Mouse (Mus musculus): ENCODE measurements at regions not wholly inside any gene's neighbourhood (a gene's known extent, or its start where the extent isn't known, plus 50 kb on each side); places are given as distances from the start of the nearest gene placed in this dataset.
A peak's percentile ranks its signal among the peaks of the same experiment; 100 is the strongest.
"Not testable (repeated sequence)": the region's sequence is repeated elsewhere in the genome, so short reads cannot be mapped to it uniquely, and the experiment has no call there.

- H3K27ac ChIP-seq (ENCODE audit: insufficient read depth, low read depth, low read length) = peak overlapping the region; percentile 63
- H3K4me3 ChIP-seq (ENCODE audit: insufficient read depth, low read length) = no peak overlapping the region
- TF ChIP-seq POLR2A (IDR thresholded peaks at IDR 0.05; ENCODE audit: borderline replicate concordance, low read depth, low read length) (no peak), CTCF (IDR thresholded peaks at IDR 0.05; ENCODE audit: low read depth, low read length) (no peak)
- H3K4me1 ChIP-seq (ENCODE audit: control insufficient read depth, insufficient read depth, low read length) = peaks cover 9% of the 10 kb centered on the region; the same call in 1 of the 2 replicates
Observed at GRCm38 (mm10) chr2:117475561-117475960, 132.8 kb upstream of the Rasgrp1 start.

GRCm38 (mm10) chr2:117477503-117477902, 134.7 kb upstream of the Rasgrp1 start:
- not testable (repeated sequence) for H3K4me1 ChIP-seq (ENCODE audit: control insufficient read depth, insufficient read depth, low read length); H3K27ac ChIP-seq (ENCODE audit: insufficient read depth, low read depth, low read length); H3K4me3 ChIP-seq (ENCODE audit: insufficient read depth, low read length)

DNA sequence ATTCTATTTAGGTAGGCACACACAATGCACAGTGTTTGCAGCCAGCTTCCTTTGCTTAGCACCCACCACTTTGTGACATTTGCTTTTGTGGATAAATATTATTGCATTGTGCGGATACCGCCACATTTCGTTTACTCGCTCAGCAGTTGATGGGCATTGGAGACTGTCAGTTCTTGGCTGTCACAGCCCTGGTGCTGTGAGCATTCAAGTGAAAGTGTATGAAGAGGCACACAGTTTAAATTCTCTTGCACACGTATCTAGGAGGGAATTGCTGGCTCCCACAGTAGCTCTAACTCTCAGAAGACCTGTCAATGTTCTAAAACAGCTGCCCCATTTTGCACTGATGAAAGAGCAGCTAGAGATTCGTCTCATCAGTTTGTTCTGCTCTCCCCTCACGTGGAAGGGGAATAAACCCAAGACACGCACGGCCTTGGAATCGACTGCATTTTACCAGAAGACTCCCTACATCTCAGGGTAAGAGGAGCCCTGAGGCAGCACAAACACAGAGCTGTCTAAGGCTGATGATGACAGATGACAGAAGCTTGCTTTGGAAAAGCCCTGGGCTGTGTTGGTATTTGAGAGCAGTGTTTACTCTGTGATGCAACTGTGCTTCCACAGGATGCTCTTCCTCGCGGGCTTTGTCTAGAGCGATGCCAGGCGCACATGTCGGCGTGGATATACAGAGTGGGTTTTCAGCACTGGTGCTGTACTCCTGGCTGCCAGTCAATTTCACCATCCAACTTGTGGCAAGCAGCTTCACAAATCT, 136.6 kb upstream of the Rasgrp1 start:
- not testable (repeated sequence) for H3K27ac ChIP-seq (ENCODE audit: insufficient read depth, low read depth, low read length); H3K4me3 ChIP-seq (ENCODE audit: insufficient read depth, low read length); H3K4me1 ChIP-seq (ENCODE audit: control insufficient read depth, insufficient read depth, low read length)

DNA sequence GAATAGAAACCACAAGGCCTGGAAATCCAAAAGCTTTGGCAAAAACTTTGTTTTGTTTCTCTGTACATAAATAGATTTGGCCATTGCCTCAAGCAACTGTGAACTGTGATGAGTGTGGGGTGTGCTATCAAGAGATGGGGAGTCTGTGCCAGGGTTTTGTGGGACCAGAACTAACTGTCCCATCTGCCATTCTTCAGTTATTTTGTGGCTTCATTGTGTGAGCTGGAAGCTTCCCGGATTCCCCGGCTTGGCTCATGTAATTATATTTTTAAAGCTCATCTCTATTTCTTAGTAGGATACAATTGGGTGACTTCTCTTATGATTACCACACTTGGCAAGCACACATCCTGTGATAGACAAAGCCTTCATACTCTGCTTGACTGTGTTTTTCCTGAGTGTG, 143.6 kb upstream of the Rasgrp1 start:
- Histone ChIP-seq H3K4me1 (ENCODE audit: control insufficient read depth, insufficient read depth, low read length) (no peaks in the 10 kb centered on the region), H3K4me3 (ENCODE audit: insufficient read depth, low read length) (no peak overlapping the region), H3K27ac (ENCODE audit: insufficient read depth, low read depth, low read length) (no peak overlapping the region)
- TF ChIP-seq CTCF (IDR thresholded peaks at IDR 0.05; ENCODE audit: low read depth, low read length) (no peak), POLR2A (IDR thresholded peaks at IDR 0.05; ENCODE audit: borderline replicate concordance, low read depth, low read length) (no peak)

DNA sequence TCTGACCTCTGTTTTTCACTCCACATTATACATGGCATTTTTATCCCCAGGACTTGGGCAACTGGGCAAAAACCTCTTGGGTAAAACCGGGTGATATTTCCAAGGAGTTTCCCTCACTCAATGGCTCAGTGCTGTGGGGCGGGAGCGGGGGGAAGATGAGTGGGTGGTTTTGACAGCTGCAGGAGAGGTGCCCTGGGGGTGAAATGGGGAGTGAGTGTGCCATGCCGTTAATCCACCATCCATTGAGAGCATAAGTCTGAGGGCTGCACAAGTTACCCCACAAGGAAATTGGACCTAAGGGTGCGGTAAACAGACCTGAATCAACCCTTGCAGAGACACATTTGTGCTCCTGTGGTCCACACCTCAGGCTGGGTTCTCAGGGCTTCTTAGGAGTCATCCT, 155.8 kb upstream of the Rasgrp1 start:
- TF ChIP-seq POLR2A (IDR thresholded peaks at IDR 0.05; ENCODE audit: borderline replicate concordance, low read depth, low read length) (no peak), CTCF (IDR thresholded peaks at IDR 0.05; ENCODE audit: low read depth, low read length) (no peak)
- Histone ChIP-seq H3K27ac (ENCODE audit: insufficient read depth, low read depth, low read length) (no peak overlapping the region), H3K4me1 (ENCODE audit: control insufficient read depth, insufficient read depth, low read length) (peaks cover 4% of the 10 kb centered on the region; the same call in 1 of the 2 replicates), H3K4me3 (ENCODE audit: insufficient read depth, low read length) (no peak overlapping the region)

DNA sequence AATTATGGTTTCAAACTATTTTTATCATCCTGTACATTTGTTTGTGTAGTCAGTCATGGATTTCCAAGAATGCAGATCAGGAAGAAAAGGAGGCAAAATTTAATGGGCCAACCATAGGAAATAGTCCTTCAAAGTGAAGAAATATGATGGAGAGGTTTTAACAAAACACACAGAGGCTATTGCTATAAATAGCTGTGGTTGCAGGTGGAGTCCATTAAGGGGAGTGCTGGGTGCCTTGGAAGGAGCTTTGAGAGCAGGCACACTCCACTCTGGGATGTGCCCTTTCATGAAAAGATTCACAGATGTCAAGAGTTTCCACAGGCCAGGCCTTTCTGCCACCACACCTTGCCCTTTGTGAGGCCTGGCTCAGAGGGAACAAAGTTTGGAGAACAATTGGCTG, 159.8 kb upstream of the Rasgrp1 start:
- no peak for TF ChIP-seq POLR2A (IDR thresholded peaks at IDR 0.05; ENCODE audit: borderline replicate concordance, low read depth, low read length)
- no peak for TF ChIP-seq CTCF (IDR thresholded peaks at IDR 0.05; ENCODE audit: low read depth, low read length)
- Histone ChIP-seq H3K27ac (ENCODE audit: insufficient read depth, low read depth, low read length) (no peak overlapping the region), H3K4me1 (ENCODE audit: control insufficient read depth, insufficient read depth, low read length) (no peaks in the 10 kb centered on the region), H3K4me3 (ENCODE audit: insufficient read depth, low read length) (no peak overlapping the region)

GRCm38 (mm10) chr2:117511737-117512136, 168.9 kb upstream of the Rasgrp1 start:
- Histone ChIP-seq H3K4me1 (ENCODE audit: control insufficient read depth, insufficient read depth, low read length) (no peaks in the 10 kb centered on the region), H3K4me3 (ENCODE audit: insufficient read depth, low read length) (no peak overlapping the region), H3K27ac (ENCODE audit: insufficient read depth, low read depth, low read length) (no peak overlapping the region)
- TF ChIP-seq POLR2A (IDR thresholded peaks at IDR 0.05; ENCODE audit: borderline replicate concordance, low read depth, low read length) (no peak), CTCF (IDR thresholded peaks at IDR 0.05; ENCODE audit: low read depth, low read length) (no peak)

- no peak overlapping the region for H3K4me3 ChIP-seq (ENCODE audit: insufficient read depth, low read length)
- H3K4me1 ChIP-seq (ENCODE audit: control insufficient read depth, insufficient read depth, low read length) = no peaks in the 10 kb centered on the region
- H3K27ac ChIP-seq (ENCODE audit: insufficient read depth, low read depth, low read length) = no peak overlapping the region
- TF ChIP-seq CTCF (IDR thresholded peaks at IDR 0.05; ENCODE audit: low read depth, low read length) (no peak), POLR2A (IDR thresholded peaks at IDR 0.05; ENCODE audit: borderline replicate concordance, low read depth, low read length) (no peak)
Observed at GRCm38 (mm10) chr2:117512551-117512950, 169.8 kb upstream of the Rasgrp1 start.

DNA sequence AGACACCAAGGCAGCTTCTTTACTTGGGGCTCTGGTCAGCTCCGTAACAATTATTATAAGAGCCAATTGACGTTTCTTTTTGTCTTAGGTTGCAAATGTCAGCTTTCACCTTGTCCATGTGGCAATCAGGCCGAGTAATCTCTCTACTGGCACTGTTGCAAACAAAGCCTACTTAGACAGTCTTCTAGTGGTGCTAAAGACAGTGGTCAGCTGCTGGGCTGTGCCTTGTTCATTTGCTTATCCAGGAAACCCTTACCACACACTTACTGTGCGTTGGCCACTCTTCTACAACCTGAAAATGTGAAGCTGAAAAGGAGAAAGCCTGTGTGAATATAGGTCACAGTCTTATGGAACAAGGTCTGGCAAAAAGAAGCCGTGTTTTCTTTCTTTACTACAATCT, 181.6 kb upstream of the Rasgrp1 start:
- Histone ChIP-seq H3K4me1 (ENCODE audit: control insufficient read depth, insufficient read depth, low read length) (no peaks in the 10 kb centered on the region), H3K27ac (ENCODE audit: insufficient read depth, low read depth, low read length) (no peak overlapping the region), H3K4me3 (ENCODE audit: insufficient read depth, low read length) (no peak overlapping the region)
- TF ChIP-seq CTCF (IDR thresholded peaks at IDR 0.05; ENCODE audit: low read depth, low read length) (no peak), POLR2A (IDR thresholded peaks at IDR 0.05; ENCODE audit: borderline replicate concordance, low read depth, low read length) (no peak)

DNA sequence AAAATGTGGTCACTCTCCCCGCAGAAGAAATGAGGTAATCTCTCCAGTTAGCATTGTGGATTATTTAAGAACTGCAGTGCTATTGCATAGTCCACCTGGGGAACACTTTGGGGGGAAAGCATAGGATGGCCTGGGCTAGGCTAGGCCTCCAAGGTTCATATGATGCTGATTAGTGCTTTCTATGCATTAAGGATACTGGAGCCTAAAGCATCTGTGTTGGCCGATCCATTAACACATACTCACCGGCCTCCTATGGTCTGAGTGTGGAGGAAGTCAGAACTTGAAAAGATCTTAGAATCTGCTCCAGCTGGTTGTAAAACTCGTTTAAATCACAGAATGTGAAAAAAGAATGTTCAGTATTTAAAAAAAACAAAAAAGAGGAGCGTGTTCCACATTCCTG, 196.1 kb upstream of the Rasgrp1 start:
- no peak for TF ChIP-seq POLR2A (IDR thresholded peaks at IDR 0.05; ENCODE audit: borderline replicate concordance, low read depth, low read length)
- TF ChIP-seq CTCF (IDR thresholded peaks at IDR 0.05; ENCODE audit: low read depth, low read length) = no peak
- Histone ChIP-seq H3K4me3 (ENCODE audit: insufficient read depth, low read length) (no peak overlapping the region), H3K27ac (ENCODE audit: insufficient read depth, low read depth, low read length) (no peak overlapping the region), H3K4me1 (ENCODE audit: control insufficient read depth, insufficient read depth, low read length) (no peaks in the 10 kb centered on the region)

- H3K4me3 ChIP-seq (ENCODE audit: insufficient read depth, low read length) = no peak overlapping the region
- no peak overlapping the region for H3K27ac ChIP-seq (ENCODE audit: insufficient read depth, low read depth, low read length)
- no peak for TF ChIP-seq CTCF (IDR thresholded peaks at IDR 0.05; ENCODE audit: low read depth, low read length)
- TF ChIP-seq POLR2A (IDR thresholded peaks at IDR 0.05; ENCODE audit: borderline replicate concordance, low read depth, low read length) = no peak
- H3K4me1 ChIP-seq (ENCODE audit: control insufficient read depth, insufficient read depth, low read length) = no peaks in the 10 kb centered on the region
Observed at GRCm38 (mm10) chr2:117539285-117539684, 196.5 kb upstream of the Rasgrp1 start.
